Mouse (Mus musculus) spleen, adult 2 months (tissue): ENCODE results near the gene Rplp1.

ENCODE experiments used
- CTCF ChIP-seq: fragments of 200-500 bp; IDR thresholded peaks from 2 replicates; pipeline ENCODE4 v1.5.1; 2011; ENCODE audit warnings: mild to moderate bottlenecking, inconsistent platforms; ENCODE audit not compliant: insufficient read depth, insufficient read length, insufficient replicate concordance; ENCODE audit errors: extremely low read depth
- POLR2A ChIP-seq: fragments of 200-500 bp; IDR thresholded peaks from 2 replicates; pipeline ENCODE4 v1.6.1; 2011; ENCODE audit warnings: low read depth, low read length, inconsistent platforms

- TF ChIP-seq CTCF (no peak), POLR2A (no peak)
Measured at GRCm38 (mm10) chr9:61925086-61925660, 10.8 kb upstream of the Rplp1 start.
